Mouse (Mus musculus) bone marrow macrophage, adult 2 months (primary cell): ENCODE results near the gene Fgfr1op.

Source experiments
- CTCF ChIP-seq: IDR thresholded peaks from 2 replicates; pipeline ENCODE4 v1.5.1; 2012; ENCODE audit warnings: low read depth, mild to moderate bottlenecking, low read length, moderate library complexity
- POLR2A ChIP-seq: IDR thresholded peaks from 2 replicates; pipeline ENCODE4 v1.6.1; 2012; ENCODE audit warnings: mild to moderate bottlenecking, low read depth, low read length, borderline replicate concordance

- no peak for TF ChIP-seq CTCF
- TF ChIP-seq POLR2A = no peak
Observed at GRCm38 (mm10) chr17:8197652-8198051, 32.4 kb downstream of the Fgfr1op start.
